Mouse (Mus musculus) T-cell, adult 2 months (primary cell): ENCODE results near the gene Gm14326.
"Not testable (repeated sequence)": the region's sequence is repeated elsewhere in the genome, so short reads cannot be mapped to it uniquely, and the experiment has no call there.

Experiments
- DNase-seq: peaks from one replicate; pipeline ENCODE4 v3.0.0; 2022; ENCODE audit warnings: low spot score

Gene Gm14326

DNA sequence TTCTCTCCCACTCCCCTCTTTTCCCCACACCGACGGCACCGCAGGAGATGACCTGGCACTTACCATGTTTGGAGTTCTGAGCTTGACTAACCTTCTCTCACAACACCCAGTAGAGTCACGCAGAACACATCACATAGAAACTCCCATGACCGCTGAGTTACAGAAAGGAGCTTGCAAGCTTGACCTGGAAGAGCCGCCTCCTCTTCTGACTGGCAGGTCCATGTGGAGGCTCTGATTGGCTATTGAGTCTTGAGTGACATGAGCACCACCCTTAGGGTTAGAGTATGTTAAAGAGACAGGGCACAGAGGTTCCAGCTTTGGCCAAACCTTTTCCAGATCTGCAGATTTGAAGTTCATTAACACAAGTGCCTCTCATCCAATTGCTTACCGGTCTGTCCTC lies at the start of gene Gm14326:
Gene Gm14326 (minus strand): TSS at position 153 of the 400 bp plus-strand sequence.
- DNase-seq, result peak; percentile 71

GRCm38 (mm10) chr2:177974814-177975213 lies 17.7 kb upstream of the Gm14326 start:
- DNase-seq, result not testable (repeated sequence)

DNA sequence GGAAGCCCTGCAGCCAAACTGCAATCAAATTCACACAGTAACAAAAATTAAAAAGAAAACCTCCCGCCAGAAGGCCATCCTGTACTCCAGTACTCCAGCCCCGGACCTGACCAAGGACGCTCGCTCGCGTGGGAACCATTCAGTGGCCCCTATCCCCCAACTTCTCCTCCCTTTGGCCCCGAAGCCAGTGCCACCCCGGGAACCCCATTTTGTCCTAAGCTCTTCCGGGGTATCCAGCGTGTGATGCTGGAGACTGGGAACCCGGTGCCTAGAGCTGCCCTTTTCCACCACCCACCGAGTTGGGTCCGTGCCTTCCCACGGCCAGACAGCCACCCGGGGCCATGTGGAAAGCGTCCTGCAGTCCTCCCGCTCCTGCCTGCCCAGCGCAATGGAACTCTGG lies 363 bp downstream of the Gm14326 start:
- not testable (repeated sequence) for DNase-seq

DNA sequence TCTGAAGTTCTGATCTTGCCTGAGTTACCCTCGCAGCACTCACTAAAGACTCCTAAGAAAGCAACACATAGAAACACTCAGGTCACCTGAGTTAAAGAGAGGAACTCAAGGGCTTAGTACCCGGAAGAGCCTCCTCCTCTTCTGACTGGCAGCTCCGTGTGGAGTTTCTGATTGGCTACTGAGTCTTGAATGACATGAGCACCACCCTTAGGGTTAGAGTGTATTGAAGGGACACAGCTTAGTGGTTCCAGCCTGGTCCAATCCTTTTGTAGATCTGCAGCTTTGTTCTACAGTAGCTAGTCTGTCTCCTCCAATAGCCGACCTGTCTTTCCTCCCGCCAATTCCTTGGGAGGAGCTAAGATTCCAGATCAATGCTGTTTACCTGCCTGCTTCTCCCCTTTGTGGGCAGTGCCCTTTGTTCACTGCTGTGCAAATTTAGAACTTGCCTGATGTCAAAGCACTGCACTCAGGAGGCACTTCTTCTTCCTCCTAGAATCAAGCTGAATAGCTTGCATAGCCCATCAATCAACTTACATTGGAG lies 31.5 kb downstream of the Gm14326 start, which contains the start of gene Zfp972:
Gene Zfp972 (minus strand): TSS at position 51 of the 541 bp plus-strand sequence.
- DNase-seq, result not testable (repeated sequence)

DNA sequence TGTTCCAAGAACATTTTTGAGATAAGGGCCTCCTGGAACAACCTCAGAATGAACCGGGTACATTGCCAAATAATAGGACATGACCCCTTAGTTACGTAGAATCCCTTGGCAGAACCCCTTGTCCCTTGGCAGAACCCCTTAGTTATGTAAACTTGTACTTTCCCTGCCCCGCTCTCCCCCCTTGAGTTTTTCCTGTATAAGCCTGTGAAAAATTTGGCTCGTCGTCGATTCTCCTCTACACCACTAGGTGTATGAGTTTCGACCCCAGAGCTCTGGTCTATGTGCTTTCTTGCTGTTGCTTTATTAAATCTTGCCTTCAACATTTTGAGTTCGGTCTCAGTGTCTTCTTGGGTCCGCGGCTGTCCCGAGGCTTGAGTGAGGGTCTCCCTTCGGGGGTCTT lies 53.8 kb downstream of the Gm14326 start:
- DNase-seq, result not testable (repeated sequence)

- DNase-seq, result not testable (repeated sequence)
Measured at GRCm38 (mm10) chr2:177898171-177898570, 58.9 kb downstream of the Gm14326 start.

DNA sequence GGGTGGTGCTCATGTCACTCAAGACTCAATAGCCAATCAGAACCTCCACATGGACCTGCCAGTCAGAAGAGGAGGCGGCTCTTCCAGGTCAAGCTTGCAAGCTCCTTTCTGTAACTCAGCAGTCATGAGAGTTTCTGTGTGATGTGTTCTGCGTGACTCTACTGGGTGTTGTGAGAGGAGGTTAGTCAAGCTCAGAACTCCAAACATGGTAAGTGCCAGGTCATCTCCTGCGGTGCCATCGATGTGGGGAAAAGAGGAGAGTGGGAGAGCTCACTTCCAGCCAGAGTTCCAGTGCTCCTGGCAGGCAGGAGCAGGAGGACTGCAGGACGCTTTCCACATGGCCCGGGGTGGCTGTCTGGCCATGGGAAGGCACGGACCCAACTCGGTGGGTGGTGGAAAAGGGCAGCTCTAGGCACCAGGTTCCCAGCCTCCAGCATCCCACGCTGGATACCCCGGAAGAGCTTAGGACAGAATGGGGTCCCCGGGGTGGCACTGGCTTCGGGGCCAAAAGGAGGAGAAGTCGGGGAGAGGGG lies 60.0 kb downstream of the Gm14326 start, which contains the start of gene Gm14327:
Gene Gm14327 (plus strand): TSS at position 51 of the 533 bp plus-strand sequence.
- DNase-seq, result not testable (repeated sequence)

DNA sequence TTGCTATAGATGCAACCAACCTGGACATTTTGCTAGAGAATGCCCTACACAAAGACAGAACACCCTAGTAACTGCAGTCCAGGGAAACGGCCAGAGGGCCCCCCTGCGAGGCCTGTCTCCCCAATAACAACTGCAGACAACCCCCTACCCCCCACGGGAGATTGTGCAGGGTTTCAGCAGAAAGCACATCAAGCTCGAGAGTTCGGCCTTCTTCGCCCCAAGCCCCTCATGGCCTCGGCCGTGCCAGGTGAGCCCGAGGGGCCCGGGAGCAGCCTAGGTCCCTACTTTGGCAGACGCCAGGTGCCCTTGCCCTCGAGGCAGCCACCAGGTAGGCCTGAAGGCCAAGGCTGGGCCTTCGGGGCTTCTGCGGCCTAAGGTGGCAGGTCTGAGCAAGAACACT lies 69.4 kb downstream of the Gm14326 start:
- not testable (repeated sequence) for DNase-seq
